Comparison of ENCODE assay signal across 8 mouse cellular contexts in the genomic region with DNA sequence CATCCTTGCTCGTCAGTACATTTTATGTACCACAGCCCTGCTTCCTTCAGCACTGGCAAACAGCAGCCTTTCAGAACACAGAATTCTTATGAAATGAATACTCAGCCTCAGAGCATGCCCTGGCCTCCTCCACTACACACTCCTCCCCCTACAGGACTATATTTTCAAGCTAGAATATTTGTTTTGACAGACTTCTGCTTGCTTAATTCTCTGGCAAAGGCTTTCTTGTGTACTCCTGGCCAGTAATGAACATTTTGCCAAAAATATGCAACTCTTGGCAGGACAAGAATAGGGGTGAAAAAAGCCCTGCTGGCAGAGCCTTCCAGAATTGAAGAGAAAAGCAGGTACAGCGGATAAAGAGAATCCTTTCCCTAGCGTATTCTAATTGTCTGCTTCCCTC.
DNase-seq lines count a peak whose midpoint lies in the region; ATAC-seq and TF ChIP-seq lines count a peak whose summit lies in the region.

No protein-coding gene starts in this region.

- ATAC-seq in lung, embryonic 14.5 days (ENCODE audit: insufficient read depth): peak; percentile 47; the same call in 1 of the 2 replicates
- no peak for ATAC-seq in heart, embryonic 12.5 days (ENCODE audit: insufficient number of reproducible peaks, low FRiP score)
- peak; percentile 65; the same call in 1 of the 2 replicates for ATAC-seq in lung, embryonic 16.5 days (ENCODE audit: low read depth)
- ATAC-seq in CD4-positive, CD25-positive, alpha-beta regulatory T cell, adult 4 months: no peak

- no peaks in the 10 kb centered on the region for H3K27me3 ChIP-seq in lung, embryonic 14.5 days (ENCODE audit: insufficient read depth, low read length)
- H3K27me3 ChIP-seq in heart, embryonic 12.5 days (replicated peaks): no peaks in the 10 kb centered on the region
- no peaks in the 10 kb centered on the region for H3K27me3 ChIP-seq in lung, embryonic 16.5 days (ENCODE audit: control insufficient read depth, insufficient read depth, low read depth, low read length)

- H3K4me1 ChIP-seq in lung, embryonic 14.5 days (ENCODE audit: insufficient read depth): peaks cover 49% of the 10 kb centered on the region
- H3K4me1 ChIP-seq in heart, embryonic 12.5 days (replicated peaks): peaks cover 62% of the 10 kb centered on the region
- H3K4me1 ChIP-seq in lung, embryonic 16.5 days (replicated peaks; ENCODE audit: control insufficient read depth, insufficient read depth, low read length): peaks cover 52% of the 10 kb centered on the region

- 0 out of 2 replicates have a peak, but pooled peaks cover 5% of the 10 kb centered on the region for H3K36me3 ChIP-seq in lung, embryonic 14.5 days (ENCODE audit: insufficient read depth)
- no peaks in the 10 kb centered on the region for H3K36me3 ChIP-seq in heart, embryonic 12.5 days
- no peaks in the 10 kb centered on the region for H3K36me3 ChIP-seq in lung, embryonic 16.5 days (ENCODE audit: control insufficient read depth, insufficient read depth, low read length)

- WGBS in lung, embryonic 14.5 days: 42% methylated on average over 3 of the region's 3 CpGs
- WGBS in heart, embryonic 12.5 days: 85% methylated on average over 3 of the region's 3 CpGs
- WGBS in lung, embryonic 16.5 days: 39% methylated on average over 3 of the region's 3 CpGs

- H3K9ac ChIP-seq in lung, embryonic 14.5 days: no peak overlapping the region; the same call in 1 of the 2 replicates
- H3K9ac ChIP-seq in heart, embryonic 12.5 days: no peak overlapping the region
- no peak overlapping the region for H3K9ac ChIP-seq in lung, embryonic 16.5 days (ENCODE audit: low read length)

- TF ChIP-seq CTCF in lung, embryonic 14.5 days (IDR thresholded peaks at IDR 0.05; ENCODE audit: low read depth): peak; percentile 46

- H3K4me3 ChIP-seq in lung, embryonic 14.5 days (ENCODE audit: low read depth, low read length): no peak overlapping the region
- H3K4me3 ChIP-seq in heart, embryonic 12.5 days: no peak overlapping the region
- no peak overlapping the region for H3K4me3 ChIP-seq in lung, embryonic 16.5 days (ENCODE audit: low read length)

- peak; percentile 72 for DNase-seq in lung, embryonic 14.5 days
- DNase-seq in lung, postnatal 14 days: no peak
- DNase-seq in cerebellum, adult 9-11 months: peak; percentile 87
- no peak for DNase-seq in thymus, postnatal 10 days (ENCODE audit: low spot score in 2 of 2)
- no peak for DNase-seq in T-cell, adult 2 months (ENCODE audit: low spot score)

- H3K4me2 ChIP-seq in lung, embryonic 14.5 days: no peak overlapping the region
- H3K4me2 ChIP-seq in heart, embryonic 12.5 days: no peak overlapping the region
- no peak overlapping the region; the same call in 1 of the 2 replicates for H3K4me2 ChIP-seq in lung, embryonic 16.5 days (ENCODE audit: low read depth, low read length)

- peak overlapping the region; percentile 63 for H3K27ac ChIP-seq in lung, embryonic 14.5 days (ENCODE audit: low read depth)
- peak overlapping the region; percentile 0; the same call in 1 of the 2 replicates for H3K27ac ChIP-seq in heart, embryonic 12.5 days (ENCODE audit: poor library complexity, severe bottlenecking)
- peak overlapping the region; percentile 85 for H3K27ac ChIP-seq in lung, embryonic 16.5 days (ENCODE audit: low read length)

- H3K9me3 ChIP-seq in lung, embryonic 14.5 days (ENCODE audit: low read depth, low read length): no peaks in the 10 kb centered on the region
- no peaks in the 10 kb centered on the region for H3K9me3 ChIP-seq in heart, embryonic 12.5 days (replicated peaks)
- no peaks in the 10 kb centered on the region for H3K9me3 ChIP-seq in lung, embryonic 16.5 days (ENCODE audit: control insufficient read depth, low read length)

Comparison
In these comparisons a context has a peak if more than half of its experiments do, and no peak if none do; other contexts are left out.
1. DNase-seq: peak in lung, embryonic 14.5 days (single experiment) and cerebellum, adult 9-11 months (single experiment); none in lung, postnatal 14 days (single experiment), thymus, postnatal 10 days (0 of 2) and T-cell, adult 2 months (single experiment).
2. ATAC-seq: peak in lung, embryonic 14.5 days (single experiment) and lung, embryonic 16.5 days (single experiment); none in heart, embryonic 12.5 days (single experiment) and CD4-positive, CD25-positive, alpha-beta regulatory T cell, adult 4 months (single experiment).
3. H3K27ac ChIP-seq: peak in every context shown above with its lines; median percentile 85 in lung, embryonic 16.5 days; 63 in lung, embryonic 14.5 days; 0 in heart, embryonic 12.5 days.